Mouse (Mus musculus) kidney, postnatal 36 days (tissue): ENCODE results near the gene Trp73.

ENCODE experiments used
- DNase-seq, 2 experiments: peaks; one replicate each; pipeline ENCODE4 v3.0.0; 2021 to 2022; ENCODE audit warnings: mixed read lengths in 2 of 2

The Trp73 gene

DNA sequence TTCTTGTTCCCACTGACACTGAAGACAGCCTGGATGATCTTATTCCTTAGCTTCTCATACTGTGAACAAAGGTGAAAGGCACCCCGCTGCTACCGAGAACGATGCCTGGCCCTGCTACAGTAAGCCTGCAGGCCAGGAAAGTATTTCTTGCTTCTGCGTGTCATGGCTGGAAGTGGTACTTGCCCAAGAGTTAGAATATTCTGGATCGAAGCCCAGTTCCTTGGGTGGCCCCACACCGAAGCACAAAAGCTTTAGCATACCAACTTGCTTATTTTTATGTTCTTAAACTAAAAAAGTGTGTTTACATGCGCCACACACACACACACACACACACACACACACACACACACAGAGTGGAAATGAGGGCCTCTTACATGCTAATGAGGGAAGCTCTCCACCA lies 111.9 kb downstream of the Trp73 start:
- no peak for DNase-seq

DNA sequence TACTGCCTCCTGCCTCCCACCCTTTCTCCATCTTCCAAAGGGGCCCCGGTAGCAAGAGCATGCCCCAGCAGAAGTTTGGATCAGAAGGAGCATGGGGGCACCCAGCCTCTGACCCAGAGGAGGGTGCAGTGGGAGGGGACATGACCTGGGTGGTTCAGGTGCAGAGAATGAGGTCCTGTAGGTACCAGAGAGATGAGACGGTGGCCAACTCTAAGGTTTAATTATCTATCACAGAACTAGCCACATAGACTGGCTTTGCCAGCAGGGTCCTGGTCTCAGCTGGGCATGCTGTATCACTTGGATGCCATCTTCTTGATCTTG lies 113.6 kb downstream of the Trp73 start:
- DNase-seq, result no peak

GRCm38 (mm10) chr4:154025641-154026440 lies 114.2 kb downstream of the Trp73 start, which contains the start of gene Smim1:
Smim1 (minus strand) TSS chr4:154026230.
- DNase-seq, result peak; percentile 95 to 97

DNA sequence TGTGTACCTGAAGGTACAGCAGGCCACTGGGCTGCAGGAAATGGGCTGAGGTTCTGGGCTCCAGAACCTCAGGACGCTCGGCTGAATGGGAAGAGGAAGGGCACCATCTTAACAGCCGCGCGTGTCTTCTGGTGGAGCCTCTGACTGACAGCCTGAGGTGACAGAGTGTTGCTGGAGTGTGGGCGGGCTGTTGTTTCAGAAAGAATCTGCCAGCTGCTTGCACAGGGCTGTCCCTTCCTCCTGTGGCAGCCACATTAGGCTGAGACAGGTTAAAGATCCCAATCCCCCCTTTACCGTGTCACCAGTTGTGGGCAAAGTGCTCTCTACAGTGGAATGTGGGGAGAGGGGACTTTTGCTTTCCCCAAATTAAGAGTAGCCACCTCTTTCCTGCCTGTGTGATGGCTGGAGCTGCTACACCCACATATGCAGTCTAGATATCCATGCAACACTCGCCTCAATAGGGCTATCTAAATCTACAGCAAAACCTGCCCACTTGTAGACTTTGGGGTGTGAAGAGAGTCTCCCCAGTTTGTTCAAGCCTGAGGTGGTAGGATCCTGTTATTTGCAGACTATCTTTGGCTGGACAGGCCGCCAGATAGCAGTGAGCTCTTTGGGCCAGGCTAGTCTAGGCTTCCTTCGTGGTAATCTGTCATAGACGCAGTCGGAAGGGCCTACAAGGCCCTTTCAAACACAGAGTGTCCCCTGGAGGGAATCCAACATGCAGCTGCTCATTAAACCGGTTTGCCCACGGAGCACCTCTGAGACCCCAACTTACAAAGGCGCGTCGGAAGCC lies 115.1 kb downstream of the Trp73 start:
- peak; percentile 29 to 42 for DNase-seq

DNA sequence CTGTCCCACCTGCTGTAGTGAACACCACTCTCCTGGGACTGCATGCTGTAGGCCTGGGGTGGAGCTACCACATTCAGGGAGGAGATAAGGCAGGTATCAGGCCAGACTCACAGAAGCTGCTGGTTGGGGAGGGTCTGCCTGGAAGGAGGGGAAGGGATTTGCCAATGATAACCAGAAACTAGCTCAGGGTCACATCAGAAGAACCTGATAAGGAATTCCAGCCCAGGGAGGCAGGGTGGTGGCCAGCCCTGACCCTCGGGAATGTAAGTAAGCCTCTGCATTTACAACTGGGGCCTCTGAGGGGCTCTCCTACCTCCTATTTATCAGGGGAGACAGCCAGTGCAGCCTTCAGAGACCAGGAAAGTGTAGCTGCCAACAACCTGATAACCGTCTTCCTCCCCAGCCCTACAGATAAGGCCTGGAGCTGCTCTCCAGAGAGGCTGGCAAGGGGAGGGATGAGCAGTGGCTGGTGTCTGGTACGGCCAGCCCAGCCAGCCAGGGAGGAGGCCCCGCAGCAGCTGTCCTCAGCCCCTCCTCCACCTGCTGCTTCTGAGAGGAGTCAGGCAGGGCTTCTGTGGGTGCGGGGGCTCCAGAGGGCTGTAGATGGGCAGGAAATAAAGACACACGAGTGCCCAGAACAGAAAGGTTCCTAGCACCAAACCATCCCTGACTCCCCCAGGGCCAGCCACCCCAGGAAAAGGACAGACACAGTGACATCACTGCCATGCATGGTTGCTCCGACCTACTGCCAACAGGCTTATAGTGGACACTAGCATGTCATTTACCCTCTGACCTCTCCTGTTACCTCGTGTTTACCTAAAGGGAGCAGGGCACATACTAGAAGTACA lies 116.0 kb downstream of the Trp73 start:
- DNase-seq, result peak; percentile 66 to 80

GRCm38 (mm10) chr4:154022844-154023243 lies 117.2 kb downstream of the Trp73 start:
- peak in 1 of 2 experiments; percentile 23 for DNase-seq

GRCm38 (mm10) chr4:154022407-154022806 lies 117.6 kb downstream of the Trp73 start:
- DNase-seq, result peak; percentile 86 to 96

- DNase-seq, result peak; percentile 76 to 78
Observed at GRCm38 (mm10) chr4:154021432-154021831, 118.6 kb downstream of the Trp73 start.

GRCm38 (mm10) chr4:154019571-154019970 lies 120.4 kb downstream of the Trp73 start:
- DNase-seq, result peak; percentile 85 to 90

GRCm38 (mm10) chr4:154015476-154015875 lies 124.5 kb downstream of the Trp73 start:
- DNase-seq, result peak; percentile 28 to 66

DNA sequence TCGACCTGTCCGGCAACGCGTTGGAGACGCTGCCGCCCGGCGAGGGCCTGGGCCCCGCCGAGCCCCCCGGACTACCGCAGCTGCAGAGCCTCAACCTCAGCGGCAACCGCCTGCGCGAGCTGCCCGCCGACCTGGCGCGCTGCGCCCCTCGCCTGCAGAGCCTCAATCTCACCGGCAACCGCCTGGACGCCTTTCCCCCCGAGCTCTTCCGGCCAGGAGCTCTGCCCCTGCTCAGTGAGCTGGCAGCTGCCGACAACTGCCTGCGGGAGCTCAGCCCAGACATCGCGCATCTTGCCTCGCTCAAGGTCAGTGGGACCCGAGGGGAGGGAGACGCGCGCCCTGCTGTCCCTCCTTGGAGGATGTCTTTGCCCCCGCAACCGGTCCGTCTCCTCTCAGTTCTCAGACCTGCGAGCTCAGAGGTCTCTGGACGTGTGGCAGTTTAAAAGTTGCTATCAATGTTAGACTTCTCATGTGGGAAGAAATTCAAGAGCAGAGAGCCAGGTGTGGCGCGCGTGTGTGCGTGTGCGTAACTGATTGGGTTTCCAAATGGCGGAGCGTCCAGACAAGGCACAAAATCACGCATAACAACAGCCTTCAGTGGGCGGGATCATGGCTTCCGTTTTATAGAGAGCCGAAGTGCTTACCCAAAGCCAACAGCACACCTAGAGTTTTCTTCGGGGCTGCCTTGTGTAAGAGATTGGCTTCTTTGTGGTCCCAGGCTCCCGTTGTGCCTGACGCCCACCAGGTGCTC lies 127.7 kb downstream of the Trp73 start:
- peak in 1 of 2 experiments; percentile 23 for DNase-seq

DNA sequence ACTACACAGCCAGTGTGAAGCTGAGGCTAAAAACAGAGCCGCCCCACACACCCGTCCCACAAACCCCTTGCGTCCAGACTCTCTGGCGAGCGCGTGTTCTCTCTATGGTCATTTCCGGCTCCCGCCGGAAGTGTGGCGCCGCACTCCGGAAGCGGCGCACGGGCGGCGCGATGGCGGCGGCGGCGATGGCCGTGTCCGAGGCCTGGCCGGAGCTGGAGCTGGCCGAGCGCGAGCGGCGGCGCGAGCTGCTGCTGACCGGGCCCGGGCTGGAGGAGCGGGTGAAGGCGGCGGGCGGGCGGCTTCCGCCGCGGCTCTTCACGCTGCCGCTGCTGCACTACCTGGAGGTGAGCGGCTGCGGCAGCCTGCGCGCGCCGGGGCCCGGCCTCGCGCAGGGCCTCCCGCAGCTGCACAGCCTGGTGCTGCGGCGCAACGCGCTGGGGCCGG lies 128.3 kb downstream of the Trp73 start, which contains the start of gene Lrrc47:
Gene Lrrc47, plus strand, starts transcription at position 86 of the 444 bp plus-strand sequence.
- peak; percentile 88 to 91 for DNase-seq

DNA sequence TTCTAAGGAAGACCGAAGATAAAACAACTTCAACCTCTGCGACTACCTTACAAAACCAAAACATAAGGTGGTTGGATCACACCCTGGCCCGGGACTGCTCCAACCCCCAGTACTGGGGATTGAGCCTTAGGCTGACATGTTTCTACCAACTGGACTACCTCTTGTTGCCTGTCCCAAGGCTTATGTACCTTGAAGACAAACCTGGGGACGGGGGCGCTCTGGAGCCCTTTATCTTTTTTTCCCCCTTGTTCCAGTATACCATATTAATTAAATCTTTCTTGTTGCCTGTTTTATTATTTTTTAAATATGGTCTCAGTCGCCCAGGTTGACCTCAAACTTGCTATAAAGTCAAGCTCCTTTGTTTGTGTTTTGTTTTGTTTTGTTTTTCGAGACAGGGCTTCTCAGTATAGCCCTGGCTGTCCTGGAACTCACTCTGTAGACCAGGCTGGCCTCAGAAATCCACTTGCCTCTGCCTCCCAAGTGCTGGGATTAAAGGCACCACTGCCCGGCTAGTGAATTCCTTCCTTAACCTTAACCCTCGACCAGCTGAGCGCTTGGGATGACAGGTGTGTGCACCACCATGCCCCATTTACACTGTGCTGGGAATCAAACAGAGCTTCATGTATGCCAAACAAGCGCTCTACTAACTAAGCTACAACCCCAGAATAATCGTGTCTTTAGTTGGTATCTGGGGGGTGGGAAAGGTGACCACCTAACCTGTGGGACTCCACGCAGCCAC lies 128.9 kb downstream of the Trp73 start:
- no peak for DNase-seq

DNA sequence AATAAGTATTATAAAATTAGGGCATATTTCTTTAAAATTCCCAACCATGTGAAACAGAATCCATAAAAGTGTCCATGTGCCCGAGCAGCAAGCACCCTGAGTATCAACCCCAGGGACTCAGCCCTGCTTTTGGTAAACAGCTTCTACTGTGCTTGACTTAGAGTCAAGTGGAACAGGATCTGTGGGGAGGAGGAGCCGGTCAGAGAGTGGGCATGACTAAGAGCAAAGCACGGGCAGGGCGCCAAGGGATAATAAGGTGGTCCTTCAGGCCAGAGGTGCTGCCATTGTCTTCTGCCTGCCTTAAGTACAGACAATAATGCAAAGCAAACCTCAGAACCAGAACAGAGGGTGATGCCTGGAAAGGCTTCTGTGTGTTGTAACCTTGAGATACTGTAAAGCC lies 132.2 kb downstream of the Trp73 start:
- peak in 1 of 2 experiments; percentile 40 for DNase-seq

DNA sequence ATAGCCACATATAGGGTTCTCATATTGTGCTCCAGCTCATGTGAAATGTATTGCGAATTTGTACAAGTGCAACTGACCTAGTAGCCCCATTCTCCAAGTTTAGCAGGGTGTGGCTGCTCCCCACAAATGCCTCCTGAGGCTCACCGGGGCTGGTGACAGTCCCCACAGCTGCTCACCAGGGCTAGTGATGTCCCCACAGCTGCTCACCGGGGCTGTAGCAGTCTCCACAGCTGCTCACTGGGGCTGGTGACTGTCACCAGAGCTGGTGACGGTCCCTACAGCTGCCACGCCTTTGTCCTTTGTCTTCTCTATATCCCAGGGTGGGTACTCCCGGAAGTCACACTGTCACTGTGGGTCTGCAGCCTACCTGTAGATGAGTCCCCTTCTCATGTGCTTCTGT lies 133.7 kb downstream of the Trp73 start:
- no peak for DNase-seq
